Mouse (Mus musculus) liver, adult 2 months (tissue): Measurements from ENCODE around the gene Cyp4a32. TPM values are rescaled to one million over a fixed set of nuclear protein-coding genes. Genes with fewer than 3 reads are reported as not detected.
"Not testable (repeated sequence)": the region's sequence is repeated elsewhere in the genome, so short reads cannot be mapped to it uniquely, and the experiment has no call there.

Source experiments
- DNase-seq: peaks from one replicate; pipeline ENCODE4 v3.0.0-alpha.2; 2011; ENCODE audit warnings: low read depth, low spot score; ENCODE audit errors: extremely low read depth
- H3K27ac ChIP-seq: fragments of 200-500 bp; replicated peaks from 2 replicates; pipeline ENCODE4 v1.5.1; 2012; ENCODE audit warnings: low read depth, mild to moderate bottlenecking, control low read depth, inconsistent platforms, low read length; ENCODE audit not compliant: insufficient read depth
- H3K27me3 ChIP-seq: fragments of 200-500 bp; 2 replicates; pipeline ENCODE4 v1.6.1; 2012; ENCODE audit warnings: mild to moderate bottlenecking, moderate library complexity, low read length, inconsistent platforms; ENCODE audit not compliant: control insufficient read depth, insufficient read depth
- H3K36me3 ChIP-seq: fragments of 200-500 bp; 2 replicates; pipeline ENCODE4 v1.6.1; 2012; ENCODE audit warnings: low read length, inconsistent platforms; ENCODE audit not compliant: control insufficient read depth, insufficient read depth
- H3K4me1 ChIP-seq: fragments of 200-500 bp; 2 replicates; pipeline ENCODE4 v1.6.1; 2011; ENCODE audit warnings: low read length; ENCODE audit not compliant: control insufficient read depth, insufficient read depth
- H3K4me3 ChIP-seq: fragments of 200-500 bp; 2 replicates; pipeline ENCODE4 v1.5.1; 2011; ENCODE audit warnings: low read depth, mild to moderate bottlenecking, control low read depth, low read length, moderate library complexity; ENCODE audit not compliant: insufficient read depth
- H3K79me2 ChIP-seq: fragments of 200-500 bp; 2 replicates; pipeline ENCODE4 v1.6.1; 2012; ENCODE audit warnings: inconsistent platforms, mild to moderate bottlenecking, low read length, moderate library complexity; ENCODE audit not compliant: control insufficient read depth, insufficient read depth
- H3K9ac ChIP-seq: fragments of 200-500 bp; 2 replicates; pipeline ENCODE4 v1.6.1; 2012; ENCODE audit warnings: low read depth, mild to moderate bottlenecking, control low read depth, inconsistent platforms, low read length
- CTCF ChIP-seq: fragments of 200-500 bp; IDR thresholded peaks from 2 replicates; pipeline ENCODE4 v1.5.1; 2011; ENCODE audit warnings: low read depth, low read length, control low read depth
- POLR2A ChIP-seq: fragments of 200-500 bp; IDR thresholded peaks from 2 replicates; pipeline ENCODE4 v1.6.1; 2011; ENCODE audit warnings: low read length, control low read depth; ENCODE audit not compliant: insufficient read depth; ENCODE audit errors: extremely low read depth
- WGBS: fragments of 180-500 bp; shearing (Covaris S2); methylation state at CpG from one replicate; pipeline ENCODE4 v1.1.7; 2018; 5-methylcytosine and 5-hydroxymethylcytosine counted together
- polyA plus RNA-seq: library from polyadenylated mRNA; depleted of rRNA; stranded (reverse); fragments of >200 nt; gene quantifications from 2 replicates; pipeline ENCODE4 v1.2.3, GENCODE M21; 2012
- total RNA-seq: library from RNA; depleted of rRNA; stranded (reverse); fragments of >200 nt; gene quantifications from 2 replicates; pipeline ENCODE4 v1.2.3, GENCODE M21; 2014

The Cyp4a32 gene
- total and polyA plus RNA-seq, 2 experiments: 12.2 to 23.2 TPM

GRCm38 (mm10) chr4:115575255-115575654, 25.5 kb upstream of the Cyp4a32 start:
- Histone ChIP-seq H3K4me3 (no peak overlapping the region), H3K27me3 (no peaks in the 10 kb centered on the region), H3K4me1 (peaks cover 4% of the 10 kb centered on the region; the same call in 1 of the 2 replicates), H3K9ac (no peak overlapping the region), H3K36me3 (no peaks in the 10 kb centered on the region), H3K79me2 (no peaks in the 10 kb centered on the region), H3K27ac (no peak overlapping the region)
- DNase-seq: peak; percentile 86
- TF ChIP-seq CTCF (no peak), POLR2A (no peak)
- 22% methylated on average over 3 of the region's 3 CpGs for WGBS

GRCm38 (mm10) chr4:115575776-115576175, 25.0 kb upstream of the Cyp4a32 start:
- no peak overlapping the region for H3K27ac ChIP-seq
- H3K27me3 ChIP-seq: no peaks in the 10 kb centered on the region
- 10% methylated on average over 2 of the region's 2 CpGs for WGBS
- no peaks in the 10 kb centered on the region for H3K79me2 ChIP-seq
- H3K36me3 ChIP-seq: no peaks in the 10 kb centered on the region
- H3K4me3 ChIP-seq: no peak overlapping the region
- DNase-seq: peak; percentile 78
- no peak for TF ChIP-seq CTCF
- TF ChIP-seq POLR2A: no peak
- H3K4me1 ChIP-seq: peaks cover 4% of the 10 kb centered on the region; the same call in 1 of the 2 replicates
- no peak overlapping the region for H3K9ac ChIP-seq

- no peak overlapping the region for H3K27ac ChIP-seq
- DNase-seq: no peak
- TF ChIP-seq POLR2A (no peak), CTCF (no peak)
- H3K27me3 ChIP-seq: no peaks in the 10 kb centered on the region
- no peaks in the 10 kb centered on the region for H3K79me2 ChIP-seq
- no peaks in the 10 kb centered on the region for H3K4me1 ChIP-seq
- no peak overlapping the region for H3K4me3 ChIP-seq
- H3K36me3 ChIP-seq: no peaks in the 10 kb centered on the region
- no peak overlapping the region for H3K9ac ChIP-seq
These were observed 17.7 kb upstream of the Cyp4a32 start for GRCm38 (mm10) chr4:115583036-115583435.

GRCm38 (mm10) chr4:115596357-115596756, 4.4 kb upstream of the Cyp4a32 start:
- Histone ChIP-seq H3K4me3 (no peak overlapping the region), H3K36me3 (no peaks in the 10 kb centered on the region; the same call in 1 of the 2 replicates), H3K9ac (no peak overlapping the region), H3K27ac (no peak overlapping the region), H3K27me3 (no peaks in the 10 kb centered on the region), H3K79me2 (no peaks in the 10 kb centered on the region), H3K4me1 (peaks cover 12% of the 10 kb centered on the region)
- DNase-seq: peak; percentile 78
- WGBS: 33% methylated on average over 1 of the region's 1 CpGs
- no peak for TF ChIP-seq POLR2A
- no peak for TF ChIP-seq CTCF

GRCm38 (mm10) chr4:115596824-115597336, 3.9 kb upstream of the Cyp4a32 start:
- H3K4me1 ChIP-seq: peaks cover 12% of the 10 kb centered on the region
- H3K27me3 ChIP-seq: no peaks in the 10 kb centered on the region
- WGBS: 22% methylated on average over 2 of the region's 2 CpGs
- DNase-seq: peak; percentile 92
- H3K4me3 ChIP-seq: no peak overlapping the region
- H3K79me2 ChIP-seq: no peaks in the 10 kb centered on the region
- no peak overlapping the region for H3K9ac ChIP-seq
- TF ChIP-seq CTCF: no peak
- TF ChIP-seq POLR2A: no peak
- H3K27ac ChIP-seq: peak overlapping the region; percentile 97
- peaks cover 2% of the 10 kb centered on the region; the same call in 1 of the 2 replicates for H3K36me3 ChIP-seq

- Histone ChIP-seq H3K9ac (no peak overlapping the region), H3K27ac (no peak overlapping the region), H3K36me3 (peaks cover 4% of the 10 kb centered on the region; the same call in 1 of the 2 replicates), H3K79me2 (no peaks in the 10 kb centered on the region), H3K27me3 (no peaks in the 10 kb centered on the region), H3K4me3 (no peak overlapping the region), H3K4me1 (no peaks in the 10 kb centered on the region)
- no peak for DNase-seq
- TF ChIP-seq POLR2A (no peak), CTCF (no peak)
These were observed 13.2 kb downstream of the Cyp4a32 start for GRCm38 (mm10) chr4:115614005-115614404.

- H3K4me1 ChIP-seq, H3K36me3 ChIP-seq, H3K9ac ChIP-seq, H3K27ac ChIP-seq, H3K27me3 ChIP-seq, H3K4me3 ChIP-seq, DNase-seq, H3K79me2 ChIP-seq: not testable (repeated sequence)
- 100% methylated on average over 3 of the region's 3 CpGs for WGBS
These were observed 24.8 kb downstream of the Cyp4a32 start for GRCm38 (mm10) chr4:115625560-115625959.
